Mouse (Mus musculus) fibroblast of lung, adult 2 months (primary cell): Measurements from ENCODE around the gene Paqr6.
"Not testable (repeated sequence)": the region's sequence is repeated elsewhere in the genome, so short reads cannot be mapped to it uniquely, and the experiment has no call there.

ENCODE experiments used
- DNase-seq: peaks from one replicate; pipeline ENCODE4 v3.0.0-alpha.2; 2011; ENCODE audit warnings: low read depth

Paqr6 gene

DNA sequence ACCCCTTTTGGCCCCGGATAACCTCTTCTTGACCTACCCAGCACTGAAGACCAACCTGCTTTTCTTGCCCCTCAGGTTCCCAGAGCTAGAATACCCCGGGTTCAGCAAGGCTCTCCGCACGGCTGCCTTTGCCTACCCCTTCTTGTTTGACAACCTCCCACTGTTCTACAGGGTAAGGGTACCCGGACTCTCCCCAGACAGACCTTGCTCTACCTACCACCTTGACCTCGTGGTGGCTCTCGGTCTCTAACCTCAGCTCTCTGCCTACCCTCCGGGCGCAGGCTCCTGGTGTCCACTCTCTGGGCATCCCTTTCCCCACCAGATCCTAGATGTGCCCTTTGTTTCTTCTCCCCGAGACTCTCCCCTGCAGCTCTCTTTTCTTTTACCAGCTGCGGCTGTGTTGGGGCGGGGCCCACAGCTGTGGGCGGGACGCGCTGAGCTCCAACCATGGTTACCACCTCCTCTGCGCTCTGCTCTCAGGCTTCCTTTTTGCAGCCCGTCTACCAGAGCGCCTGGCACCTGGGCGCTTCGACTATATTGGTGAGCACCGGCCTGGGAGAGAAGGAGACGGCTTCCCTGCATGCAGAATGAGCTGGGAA lies 2.5 kb downstream of the Paqr6 start:
- not testable (repeated sequence) for DNase-seq

DNA sequence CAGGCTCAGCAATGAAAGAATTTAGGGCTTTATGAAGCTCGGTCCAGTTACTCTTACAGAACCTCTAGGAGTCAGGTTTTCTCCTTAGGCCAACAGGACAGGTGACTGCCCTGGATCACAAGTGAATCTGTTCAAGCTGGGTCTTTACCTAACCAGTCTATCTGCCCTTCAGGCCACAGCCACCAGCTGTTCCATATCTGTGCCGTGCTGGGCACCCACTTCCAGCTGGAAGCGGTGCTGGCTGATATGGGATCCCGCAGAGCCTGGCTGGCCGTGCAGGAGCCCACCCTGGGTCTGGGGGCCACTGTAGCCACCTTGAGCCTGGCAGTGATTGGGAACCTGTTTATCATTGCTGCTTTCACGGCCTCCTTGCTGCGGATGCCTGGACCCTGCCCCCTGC lies 3.1 kb downstream of the Paqr6 start:
- not testable (repeated sequence) for DNase-seq

DNA sequence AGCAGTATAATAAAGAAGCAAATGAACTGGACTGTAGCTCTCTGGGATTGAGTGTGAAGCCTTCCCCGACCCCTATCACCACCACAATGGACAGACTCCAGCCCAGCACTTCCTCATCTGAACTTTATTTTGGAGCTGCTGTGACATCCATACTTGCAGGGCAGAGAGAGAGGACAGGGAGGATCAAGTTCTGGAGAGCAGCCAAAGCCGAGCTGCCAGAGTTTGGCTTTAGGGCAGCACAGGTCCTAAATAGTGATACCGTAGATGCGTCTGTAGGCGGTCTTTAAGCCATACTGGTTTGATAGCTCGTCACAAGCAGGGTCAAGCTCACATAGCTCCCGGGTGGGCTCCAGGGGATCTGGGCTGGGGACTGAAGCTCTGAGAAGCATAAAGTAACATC lies 4.1 kb downstream of the Paqr6 start:
- not testable (repeated sequence) for DNase-seq

DNA sequence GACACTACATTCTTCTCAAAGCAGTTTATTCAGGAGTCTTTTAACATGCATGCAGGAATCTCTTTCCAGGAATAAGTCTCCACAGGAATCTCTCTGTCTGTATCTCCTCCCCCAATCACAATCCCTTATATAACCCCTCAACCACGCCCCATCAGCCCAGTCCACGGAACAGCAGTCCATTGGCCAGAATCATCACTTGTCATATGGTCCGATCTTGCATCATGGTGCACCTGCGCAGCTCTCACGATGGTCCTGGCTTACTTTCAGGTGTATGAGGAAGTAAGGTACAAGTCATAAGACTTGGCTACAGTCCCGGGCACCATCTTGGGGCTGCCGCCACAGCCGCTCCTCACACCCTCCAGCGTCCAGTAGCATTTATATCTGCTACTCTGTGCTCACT lies 8.3 kb downstream of the Paqr6 start, which contains the start of gene Bglap3:
Gene Bglap3, minus strand, starts transcription at position 101 of the 400 bp plus-strand sequence.
- DNase-seq: not testable (repeated sequence)

DNA sequence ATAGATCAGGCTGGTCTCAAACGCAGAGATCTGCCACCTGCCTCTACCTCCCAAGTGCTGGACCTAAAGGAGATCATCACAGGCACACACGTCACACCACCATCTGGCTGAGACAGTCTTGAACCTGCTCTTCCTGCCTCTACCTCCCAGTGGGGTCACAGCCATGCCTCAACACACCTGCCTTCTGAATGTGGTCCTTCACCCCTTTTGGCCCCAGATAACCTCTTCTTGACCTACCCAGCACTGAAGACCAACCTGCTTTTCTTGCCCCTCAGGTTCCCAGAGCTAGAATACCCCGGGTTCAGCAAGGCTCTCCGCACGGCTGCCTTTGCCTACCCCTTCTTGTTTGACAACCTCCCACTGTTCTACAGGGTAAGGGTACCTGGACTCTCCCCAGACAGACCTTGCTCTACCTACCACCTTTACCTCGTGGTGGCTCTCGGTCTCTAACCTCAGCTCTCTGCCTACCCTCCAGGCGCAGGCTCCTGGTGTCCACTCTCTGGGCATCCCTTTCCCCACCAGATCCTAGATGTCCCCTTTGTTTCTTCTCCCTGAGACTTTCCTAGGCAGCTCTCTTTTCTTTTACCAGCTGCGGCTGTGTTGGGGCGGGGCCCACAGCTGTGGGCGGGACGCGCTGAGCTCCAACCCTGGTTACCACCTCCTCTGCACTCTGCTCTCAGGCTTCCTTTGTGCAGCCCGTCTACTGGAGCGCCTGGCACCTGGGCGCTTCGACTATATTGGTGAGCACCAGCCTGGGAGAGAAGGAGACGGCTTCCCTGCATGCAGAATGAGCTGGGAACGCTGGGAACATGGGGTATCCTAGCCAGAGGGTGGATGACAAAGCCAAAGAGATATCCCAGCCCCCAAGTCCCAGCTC lies 11.6 kb downstream of the Paqr6 start:
- DNase-seq: not testable (repeated sequence)

DNA sequence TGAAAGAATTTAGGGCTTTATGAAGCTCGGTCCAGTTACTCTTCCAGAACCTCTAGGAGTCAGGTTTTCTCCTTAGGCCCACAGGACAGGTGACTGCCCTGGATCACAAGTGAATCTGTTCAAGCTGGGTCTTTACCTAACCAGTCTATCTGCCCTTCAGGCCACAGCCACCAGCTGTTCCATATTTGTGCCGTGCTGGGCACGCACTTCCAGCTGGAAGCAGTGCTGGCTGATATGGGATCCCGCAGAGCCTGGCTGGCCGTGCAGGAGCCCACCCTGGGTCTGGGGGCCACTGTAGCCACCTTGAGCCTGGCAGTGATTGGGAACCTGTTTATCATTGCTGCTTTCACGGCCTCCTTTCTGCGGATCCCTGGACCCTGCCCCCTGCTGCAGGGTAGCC lies 12.3 kb downstream of the Paqr6 start:
- not testable (repeated sequence) for DNase-seq

DNA sequence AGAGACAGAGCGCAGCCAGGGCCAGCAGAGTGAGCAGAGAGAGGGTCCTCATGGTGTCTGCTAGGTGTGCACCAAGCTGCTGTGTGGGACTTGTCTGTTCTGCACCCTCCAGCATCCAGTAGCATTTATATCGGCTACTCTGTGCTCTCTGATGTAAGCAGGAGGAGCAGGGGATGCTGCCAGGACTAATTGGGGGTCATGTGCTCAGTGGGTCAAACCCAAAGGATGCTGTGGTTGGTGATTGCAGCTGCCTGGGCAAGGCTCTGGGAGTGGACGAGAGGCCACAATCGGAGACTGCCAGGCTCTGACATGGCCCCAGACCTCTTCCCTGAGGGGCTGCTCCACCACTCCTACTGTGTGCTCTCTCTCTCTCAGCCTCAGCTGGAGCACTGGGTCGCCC lies 14.2 kb downstream of the Paqr6 start, which contains the start of gene Bglap2:
Gene Bglap2, minus strand, starts transcription at position 101 of the 400 bp plus-strand sequence.
- DNase-seq: not testable (repeated sequence)

DNA sequence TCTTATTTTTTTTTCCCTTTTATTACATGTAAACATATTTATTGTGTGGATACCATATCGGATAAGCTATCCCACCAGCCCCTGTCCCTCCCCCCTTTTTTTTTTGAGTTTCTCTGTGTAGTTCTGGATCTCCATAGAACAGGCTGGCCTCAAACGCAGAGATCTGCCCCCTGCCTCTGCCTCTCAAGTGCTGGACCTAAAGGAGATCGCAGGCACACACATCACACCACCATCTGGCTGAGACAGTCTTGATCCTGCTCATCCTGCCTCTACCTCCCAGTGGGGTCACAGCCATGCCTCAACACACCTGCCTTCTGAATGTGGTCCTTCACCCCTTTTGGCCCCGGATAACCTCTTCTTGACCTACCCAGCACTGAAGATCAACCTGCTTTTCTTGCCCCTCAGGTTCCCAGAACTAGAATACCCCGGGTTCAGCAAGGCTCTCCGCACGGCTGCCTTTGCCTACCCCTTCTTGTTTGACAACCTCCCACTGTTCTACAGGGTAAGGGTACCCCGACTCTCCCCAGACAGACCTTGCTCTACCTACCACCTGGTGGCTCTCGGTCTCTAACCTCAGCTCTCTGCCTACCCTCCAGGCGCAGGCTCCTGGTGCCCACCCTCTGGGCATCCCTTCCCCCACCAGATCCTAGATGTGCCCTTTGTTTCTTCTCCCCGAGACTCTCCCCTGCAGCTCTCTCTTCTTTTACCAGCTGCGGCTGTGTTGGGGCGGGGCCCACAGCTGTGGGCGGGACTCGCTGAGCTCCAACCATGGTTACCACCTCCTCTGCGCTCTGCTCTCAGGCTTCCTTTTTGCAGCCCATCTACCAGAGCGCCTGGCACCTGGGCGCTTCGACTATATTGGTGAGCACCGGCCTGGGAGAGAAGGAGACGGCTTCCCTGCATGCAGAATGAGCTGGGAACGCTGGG lies 17.3 kb downstream of the Paqr6 start:
- DNase-seq: not testable (repeated sequence)

DNA sequence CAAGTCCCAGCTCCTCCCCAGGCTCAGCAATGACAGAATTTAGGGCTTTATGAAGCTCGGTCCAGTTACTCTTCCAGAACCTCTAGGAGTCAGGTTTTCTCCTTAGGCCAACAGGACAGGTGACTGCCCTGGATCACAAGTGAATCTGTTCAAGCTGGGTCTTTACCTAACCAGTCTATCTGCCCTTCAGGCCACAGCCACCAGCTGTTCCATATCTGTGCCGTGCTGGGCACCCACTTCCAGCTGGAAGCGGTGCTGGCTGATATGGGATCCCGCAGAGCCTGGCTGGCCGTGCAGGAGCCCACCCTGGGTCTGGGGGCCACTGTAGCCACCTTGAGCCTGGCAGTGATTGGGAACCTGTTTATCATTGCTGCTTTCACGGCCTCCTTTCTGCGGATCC lies 18.0 kb downstream of the Paqr6 start:
- not testable (repeated sequence) for DNase-seq

DNA sequence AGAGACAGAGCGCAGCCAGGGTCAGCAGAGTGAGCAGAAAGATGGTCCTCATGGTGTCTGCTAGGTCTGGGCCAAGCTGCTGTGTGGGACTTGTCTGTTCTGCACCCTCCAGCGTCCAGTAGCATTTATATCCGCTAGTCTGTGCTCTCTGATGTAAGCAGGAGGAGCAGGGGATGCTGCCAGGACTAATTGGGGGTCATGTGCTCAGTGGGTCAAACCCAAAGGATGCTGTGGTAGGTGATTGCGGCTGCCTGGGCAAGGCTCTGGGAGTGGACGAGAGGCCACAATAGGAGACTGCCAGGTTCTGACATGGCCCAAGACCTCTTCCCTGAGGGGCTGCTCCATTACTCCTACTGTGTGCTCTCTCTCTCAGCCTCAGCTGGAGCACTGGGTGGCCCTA lies 20.0 kb downstream of the Paqr6 start, which contains the start of gene Bglap:
Gene Bglap, minus strand, starts transcription at position 101 of the 400 bp plus-strand sequence.
- no peak for DNase-seq

DNA sequence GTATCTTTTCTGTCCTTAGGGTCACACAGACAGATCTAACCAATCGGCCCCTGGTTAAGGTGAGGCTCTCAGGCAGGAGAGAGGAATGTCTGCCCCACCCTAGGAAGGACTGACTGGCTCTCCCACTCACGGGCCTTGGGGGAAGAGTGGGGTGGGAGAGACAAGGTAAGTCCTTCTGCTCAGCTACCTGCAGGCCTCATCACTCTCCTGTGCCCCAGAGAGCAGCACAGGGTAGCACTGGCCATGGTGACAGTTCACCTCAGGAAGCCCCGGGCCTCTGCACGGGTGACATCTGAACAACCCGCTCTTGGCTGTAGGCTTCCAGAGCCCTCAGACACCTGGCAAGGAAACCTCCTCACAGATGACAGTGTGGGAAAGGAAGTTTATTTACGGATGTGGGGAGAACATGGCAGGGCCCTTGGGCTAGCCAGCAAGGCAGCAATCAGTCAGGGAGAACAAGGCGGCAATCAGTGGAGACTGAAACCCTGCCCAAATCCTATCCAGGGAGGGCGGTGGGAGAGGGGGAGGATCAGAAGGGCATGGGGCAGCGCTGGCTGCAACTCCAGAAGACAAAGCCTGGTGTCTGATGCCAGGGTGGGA lies 29.5 kb downstream of the Paqr6 start:
- no peak for DNase-seq

DNA sequence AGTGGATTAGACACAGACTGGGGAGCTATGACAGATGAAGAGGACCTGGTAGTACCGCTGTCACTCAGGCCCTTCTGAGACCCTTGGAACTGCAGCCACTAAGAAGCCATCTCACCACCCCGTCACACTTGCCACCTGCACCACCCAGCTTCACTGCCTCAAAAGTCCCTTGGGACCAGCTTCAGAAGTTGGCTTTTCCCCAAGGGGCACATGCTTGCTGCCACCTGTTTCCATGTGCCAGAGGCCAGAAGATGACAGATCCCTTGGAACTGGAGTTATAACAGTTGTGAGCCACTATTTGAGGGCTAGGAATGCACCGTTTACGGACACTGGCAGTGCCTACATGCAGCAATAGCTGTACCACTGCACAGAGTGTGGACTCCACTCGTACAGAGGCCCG lies 30.9 kb downstream of the Paqr6 start:
- no peak for DNase-seq

DNA sequence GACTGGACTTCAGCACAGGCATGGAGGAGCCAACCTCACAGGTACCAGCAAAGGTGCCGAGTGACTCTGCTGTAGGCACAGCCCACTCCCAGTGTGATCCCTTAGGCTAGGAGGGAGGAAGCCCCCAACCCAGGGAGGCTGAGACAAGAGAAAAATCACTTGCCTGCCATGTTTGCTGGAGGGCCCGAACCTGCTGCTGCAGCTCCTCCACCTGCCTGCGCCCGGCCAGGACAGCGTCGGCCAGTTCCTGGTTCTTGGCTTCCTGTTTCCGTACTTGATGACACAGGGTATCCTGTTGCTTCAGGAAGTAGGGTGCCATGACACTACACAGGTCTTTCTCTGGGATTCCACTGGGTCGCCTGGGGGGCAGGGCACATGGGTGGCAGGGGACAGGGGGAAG lies 31.4 kb downstream of the Paqr6 start:
- no peak for DNase-seq

DNA sequence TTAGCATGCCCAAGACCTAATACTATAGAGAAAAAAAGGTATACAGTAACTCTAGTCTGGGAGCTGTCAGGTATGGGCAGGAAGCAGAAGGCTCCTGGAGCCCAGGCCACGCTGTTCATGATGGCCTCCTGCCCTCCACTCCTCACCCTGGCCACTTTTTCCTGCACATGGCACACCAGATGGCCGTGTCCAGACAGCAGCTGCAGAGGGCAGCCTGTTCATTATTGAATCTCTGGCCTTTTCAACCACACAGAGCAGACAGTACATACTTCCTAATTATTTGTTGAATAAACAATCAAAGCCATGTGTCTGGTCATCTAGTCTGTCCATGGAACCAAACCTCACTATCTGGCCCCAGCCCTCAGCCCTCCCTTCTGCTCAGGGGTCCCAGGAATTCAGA lies 34.3 kb downstream of the Paqr6 start:
- no peak for DNase-seq

DNA sequence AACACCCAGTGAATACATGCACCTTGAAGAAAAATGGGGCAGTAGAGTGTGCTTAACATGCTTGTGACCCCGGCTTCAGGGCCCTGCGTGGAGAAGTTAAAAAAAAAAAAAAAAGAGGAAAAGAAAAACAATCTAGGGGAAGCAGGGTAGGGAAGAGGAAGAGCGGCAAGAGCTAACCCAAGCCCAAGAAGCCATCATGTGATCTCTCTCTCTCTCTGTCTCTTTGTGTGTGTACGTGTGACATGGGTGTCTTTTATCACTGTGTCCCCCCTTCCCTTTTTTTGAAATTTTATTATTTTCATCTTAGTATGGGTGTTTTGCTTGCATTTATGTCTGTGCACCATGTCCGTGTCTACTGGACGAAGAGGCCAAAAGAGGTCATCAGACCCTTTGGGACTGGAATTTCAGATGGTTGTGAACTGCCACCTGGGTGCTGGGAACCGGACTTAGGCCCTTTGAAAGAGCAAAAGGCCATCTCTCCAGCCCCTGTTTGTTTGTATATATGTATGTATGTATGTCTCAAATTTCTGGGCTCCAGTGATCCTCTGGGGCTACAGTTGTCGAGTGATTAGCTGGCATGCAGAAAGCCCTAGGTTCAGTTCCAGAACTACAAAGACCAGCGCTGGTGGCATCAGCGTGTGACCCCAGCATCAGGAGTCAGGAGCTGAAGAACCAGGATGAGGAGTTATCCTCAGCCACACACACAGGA lies 39.3 kb downstream of the Paqr6 start:
- DNase-seq: no peak

DNA sequence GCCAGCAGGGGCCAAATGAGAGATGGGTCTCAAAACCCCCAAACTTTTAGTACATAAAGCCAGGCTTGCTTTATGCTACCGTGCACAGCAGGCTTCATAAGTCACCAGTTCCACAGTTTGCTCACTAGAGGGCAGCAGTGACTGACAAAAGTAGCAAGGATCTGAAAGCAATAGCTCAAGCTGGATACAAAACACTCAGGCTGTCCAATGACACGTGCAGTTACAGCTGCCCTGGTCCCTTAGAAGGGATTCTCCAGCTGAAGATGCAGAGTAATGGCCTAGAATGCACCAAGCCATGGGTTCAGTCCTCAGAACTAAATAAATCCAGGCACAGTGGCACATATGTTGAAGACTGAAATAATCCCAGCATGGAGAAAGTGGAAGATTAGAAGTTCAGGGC lies 42.7 kb downstream of the Paqr6 start:
- DNase-seq: peak; percentile 52

DNA sequence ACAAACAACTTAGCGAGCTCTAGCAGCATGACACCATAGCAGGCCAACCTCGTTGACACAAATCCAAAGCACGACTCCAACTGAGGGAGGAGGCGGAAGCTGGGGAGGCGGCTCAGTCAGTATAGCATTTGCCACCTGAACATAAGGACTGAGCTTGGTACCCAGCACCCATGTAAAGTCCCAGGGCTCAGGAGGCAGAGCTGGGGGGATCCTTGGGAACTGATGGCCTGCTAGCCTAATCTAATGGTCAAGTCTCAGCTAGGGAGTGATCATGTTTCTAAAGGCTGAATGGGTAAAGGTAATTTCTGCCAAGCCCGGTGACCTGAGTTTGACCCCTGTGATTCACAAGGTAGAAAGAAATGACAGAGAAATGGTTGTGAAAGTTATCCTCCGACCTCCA lies 43.1 kb downstream of the Paqr6 start:
- no peak for DNase-seq

DNA sequence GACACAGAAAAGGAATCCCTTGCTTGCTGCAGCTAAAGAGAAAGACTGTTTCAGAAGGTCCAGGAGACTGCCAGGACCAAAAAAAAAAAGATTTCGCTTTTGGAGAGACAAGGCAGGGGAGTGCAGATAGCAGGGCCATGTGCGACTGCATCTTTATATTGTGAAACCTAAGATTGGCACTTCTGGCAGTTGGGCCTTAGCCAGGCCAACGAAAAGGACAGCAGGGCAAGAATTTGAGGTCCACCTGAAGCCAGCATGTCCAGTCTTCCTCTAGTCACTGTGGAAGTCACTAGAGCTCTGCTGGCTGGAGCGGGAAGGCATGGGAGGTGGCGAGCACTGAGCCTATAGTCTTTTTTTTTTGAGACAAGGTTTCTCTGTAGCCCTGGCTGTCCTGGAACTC lies 44.6 kb downstream of the Paqr6 start:
- DNase-seq: no peak

DNA sequence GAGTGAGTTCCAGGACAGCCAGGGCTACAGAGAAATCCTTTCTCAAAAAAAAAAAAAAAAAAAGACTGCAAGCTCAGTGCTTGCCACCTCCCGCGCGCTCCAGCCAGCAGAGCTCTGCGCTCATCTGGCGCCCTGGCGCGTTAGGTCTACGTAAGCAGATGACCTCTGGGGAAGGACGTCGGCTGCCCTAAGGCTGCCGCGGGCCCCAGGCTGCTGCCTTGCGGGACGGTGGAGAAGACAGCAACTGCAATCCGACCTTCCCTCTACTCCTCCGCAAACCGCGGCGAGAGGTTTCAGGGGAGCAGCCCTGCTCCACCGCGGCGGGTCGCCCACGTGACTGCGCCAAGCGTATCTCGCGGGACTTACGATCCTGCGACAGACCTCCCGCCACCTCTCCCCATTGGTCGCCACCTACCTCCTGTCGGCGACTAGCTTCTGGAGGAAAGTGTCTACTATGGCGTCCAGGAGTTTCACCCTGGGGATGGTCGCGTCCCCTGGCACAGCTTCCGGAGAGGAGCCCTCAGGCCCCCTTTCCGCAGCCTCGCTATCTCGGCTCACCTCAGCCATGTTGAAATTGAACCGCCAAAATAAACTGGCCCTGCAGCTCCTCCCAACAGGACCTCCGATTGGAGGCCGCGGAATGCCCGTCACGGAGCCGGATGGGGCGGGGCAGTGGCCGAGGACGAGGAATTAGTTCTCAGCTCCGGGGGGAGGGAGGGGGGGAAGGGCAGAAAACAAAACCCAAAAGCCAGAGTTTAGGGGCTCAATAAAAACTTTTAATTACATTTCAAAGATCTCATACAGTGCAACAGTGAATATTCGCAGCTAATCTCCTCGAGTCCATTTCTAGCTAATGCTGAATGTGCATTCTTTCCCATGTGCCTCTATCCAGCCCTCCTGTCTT lies 45.6 kb downstream of the Paqr6 start, which contains the start of gene Pmf1:
Gene Pmf1, minus strand, starts transcription at position 591 of the 904 bp plus-strand sequence.
- peak; percentile 90 for DNase-seq

DNA sequence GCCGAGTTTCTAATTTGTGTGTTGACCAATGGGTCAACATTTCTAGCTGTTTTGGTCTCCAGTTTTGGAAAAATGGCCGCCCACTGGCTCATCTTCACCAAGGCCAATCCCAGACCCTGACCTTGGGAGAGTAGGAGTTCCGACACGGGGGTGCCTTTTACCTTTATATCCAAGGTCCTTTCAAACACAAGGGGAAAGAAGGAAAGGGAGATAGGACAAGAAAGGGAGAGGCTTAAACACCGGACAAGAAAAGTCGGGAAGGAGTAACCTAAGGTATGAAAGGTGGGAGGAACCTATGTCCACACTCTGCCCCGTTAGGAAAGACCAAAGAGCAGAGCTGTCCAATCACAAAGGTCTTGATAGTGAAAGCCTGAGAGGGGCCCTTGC lies 46.3 kb downstream of the Paqr6 start:
- DNase-seq: no peak
